Mouse (Mus musculus) lung, embryonic 16.5 days (tissue): ENCODE results near the gene Nfix. TPM values are rescaled to one million over a fixed set of nuclear protein-coding genes. Genes with fewer than 3 reads are reported as not detected.
"Not testable (repeated sequence)": the region's sequence is repeated elsewhere in the genome, so short reads cannot be mapped to it uniquely, and the experiment has no call there.

Experiments used
- ATAC-seq: fragments of 200-750 bp; cut with Nextera tagmentation; 2 replicates; pipeline ENCODE4 v1.8.0; 2017; ENCODE audit warnings: low read depth, mild to moderate bottlenecking, moderate library complexity
- H3K27ac ChIP-seq: fragments of 300-500 bp; sonication (generic); 2 replicates; pipeline ENCODE4 v1.5.1; 2014; ENCODE audit warnings: mild to moderate bottlenecking, control low read depth, low read length
- H3K27me3 ChIP-seq: fragments of 300-500 bp; sonication (generic); 2 replicates; pipeline ENCODE4 v1.6.1; 2014; ENCODE audit warnings: low read depth, low read length, mixed read lengths; ENCODE audit not compliant: control insufficient read depth, insufficient read depth
- H3K36me3 ChIP-seq: fragments of 300-500 bp; sonication (generic); 2 replicates; pipeline ENCODE4 v1.6.1; 2014; ENCODE audit warnings: low read length; ENCODE audit not compliant: control insufficient read depth, insufficient read depth
- H3K4me1 ChIP-seq: fragments of 300-500 bp; sonication (generic); replicated peaks from 2 replicates; pipeline ENCODE4 v1.6.1; 2014; ENCODE audit warnings: low read length, mixed read lengths; ENCODE audit not compliant: control insufficient read depth, insufficient read depth
- H3K4me2 ChIP-seq: fragments of 300-500 bp; sonication (generic); 2 replicates; pipeline ENCODE4 v1.6.1; 2014; ENCODE audit warnings: low read depth, low read length, control low read depth
- H3K4me3 ChIP-seq: fragments of 300-500 bp; sonication (generic); 2 replicates; pipeline ENCODE4 v1.5.1; 2014; ENCODE audit warnings: mild to moderate bottlenecking, low read length, control low read depth
- H3K9ac ChIP-seq: fragments of 300-500 bp; sonication (generic); 2 replicates; pipeline ENCODE4 v1.6.1; 2014; ENCODE audit warnings: low read length, control low read depth
- H3K9me3 ChIP-seq: fragments of 300-500 bp; sonication (generic); 2 replicates; pipeline ENCODE4 v1.6.1; 2016; ENCODE audit warnings: low read length; ENCODE audit not compliant: control insufficient read depth
- WGBS: fragments of 180-500 bp; shearing (Covaris S2); extraction: QIAGEN DNeasy Blood & Tissue Kit; methylation state at CpG from one replicate; pipeline ENCODE4 v1.1.7; 2014; 5-methylcytosine and 5-hydroxymethylcytosine counted together
- polyA plus RNA-seq: library from polyadenylated mRNA; unstranded; fragments of >200 nt; fragmentation: Nextera tagmentation; extraction: Ambion mirVana; gene quantifications from 2 replicates; pipeline ENCODE4 v1.2.1, GENCODE M21; 2015

The Nfix gene
- polyA plus RNA-seq, 1 experiment from 2014 or later = 43.9 TPM

GRCm38 (mm10) chr8:84832759-84833742 is 32.9 kb upstream of the Nfix start:
- H3K36me3 ChIP-seq = peaks cover 22% of the 10 kb centered on the region; the same call in 1 of the 2 replicates
- 46% methylated on average over 10 of the region's 10 CpGs for WGBS
- peak overlapping the region; percentile 52 for H3K4me2 ChIP-seq
- peak overlapping the region; percentile 99 for H3K9ac ChIP-seq
- no peaks in the 10 kb centered on the region for H3K9me3 ChIP-seq
- H3K27ac ChIP-seq = peak overlapping the region; percentile 94
- no peak for ATAC-seq
- H3K4me1 ChIP-seq = peaks cover 18% of the 10 kb centered on the region
- peak overlapping the region; percentile 90 for H3K4me3 ChIP-seq
- H3K27me3 ChIP-seq = no peaks in the 10 kb centered on the region

GRCm38 (mm10) chr8:84832034-84832717 is 32.0 kb upstream of the Nfix start:
- Histone ChIP-seq H3K9me3 (no peaks in the 10 kb centered on the region), H3K4me1 (peaks cover 18% of the 10 kb centered on the region), H3K27me3 (no peaks in the 10 kb centered on the region), H3K27ac (peak overlapping the region; percentile 94), H3K4me3 (peak overlapping the region; percentile 90), H3K9ac (peak overlapping the region; percentile 99), H3K36me3 (peaks cover 14% of the 10 kb centered on the region; the same call in 1 of the 2 replicates), H3K4me2 (peak overlapping the region; percentile 52)
- peak; percentile 83 for ATAC-seq
- WGBS = under 1% methylated on average over 47 of the region's 59 CpGs

GRCm38 (mm10) chr8:84831490-84831889 is 31.3 kb upstream of the Nfix start, which contains the start of gene Gadd45gip1:
Gene Gadd45gip1 (plus strand): TSS chr8:84831522.
- Histone ChIP-seq H3K4me1 (peaks cover 18% of the 10 kb centered on the region), H3K4me3 (peak within 1 kb of the TSS; percentile 90), H3K4me2 (peak within 1 kb of the TSS; percentile 52), H3K9ac (peak within 1 kb of the TSS; percentile 99), H3K9me3 (no peaks in the 10 kb centered on the region), H3K27me3 (no peaks in the 10 kb centered on the region), H3K27ac (peak within 1 kb of the TSS; percentile 94), H3K36me3 (peaks cover 10% of the 10 kb centered on the region; the same call in 1 of the 2 replicates)
- no peak for ATAC-seq
- 71% methylated on average over 11 of the region's 11 CpGs for WGBS

GRCm38 (mm10) chr8:84826518-84826917 is 26.4 kb upstream of the Nfix start:
- H3K9ac ChIP-seq, ATAC-seq: not testable (repeated sequence)
- WGBS = 76% methylated on average over 1 of the region's 2 CpGs

GRCm38 (mm10) chr8:84825636-84826035 is 25.5 kb upstream of the Nfix start:
- H3K27me3 ChIP-seq = no peaks in the 10 kb centered on the region
- no peak overlapping the region for H3K4me3 ChIP-seq
- H3K4me2 ChIP-seq = no peak overlapping the region
- 38% methylated on average over 4 of the region's 4 CpGs for WGBS
- no peaks in the 10 kb centered on the region for H3K4me1 ChIP-seq
- H3K27ac ChIP-seq = no peak overlapping the region
- H3K9me3 ChIP-seq = no peaks in the 10 kb centered on the region
- H3K36me3 ChIP-seq = no peaks in the 10 kb centered on the region
- H3K9ac ChIP-seq = no peak overlapping the region
- no peak for ATAC-seq

More at GRCm38 (mm10) chr8:84826518-84826917, 26.4 kb upstream of the Nfix start:
- H3K4me2 ChIP-seq, H3K9me3 ChIP-seq, H3K27ac ChIP-seq, H3K27me3 ChIP-seq, H3K4me3 ChIP-seq, H3K36me3 ChIP-seq, H3K4me1 ChIP-seq: not testable (repeated sequence)

GRCm38 (mm10) chr8:84823653-84824052 is 23.5 kb upstream of the Nfix start:
- peak; percentile 83 for ATAC-seq
- H3K27me3 ChIP-seq = no peaks in the 10 kb centered on the region
- no peaks in the 10 kb centered on the region for H3K4me1 ChIP-seq
- no peak overlapping the region for H3K4me3 ChIP-seq
- H3K9ac ChIP-seq = no peak overlapping the region
- peak overlapping the region; percentile 39; the same call in 1 of the 2 replicates for H3K4me2 ChIP-seq
- WGBS = under 1% methylated on average over 18 of the region's 18 CpGs
- no peaks in the 10 kb centered on the region for H3K36me3 ChIP-seq
- no peak overlapping the region for H3K27ac ChIP-seq
- no peaks in the 10 kb centered on the region for H3K9me3 ChIP-seq

GRCm38 (mm10) chr8:84822723-84823122 is 22.6 kb upstream of the Nfix start, which contains the start of gene Dand5:
Gene Dand5 (minus strand): TSS chr8:84822823.
- H3K36me3 ChIP-seq = no peaks in the 10 kb centered on the region
- H3K4me1 ChIP-seq = no peaks in the 10 kb centered on the region
- no peak within 1 kb of the TSS for H3K4me3 ChIP-seq
- H3K27ac ChIP-seq = no peak within 1 kb of the TSS
- H3K4me2 ChIP-seq = peak within 1 kb of the TSS; percentile 39; the same call in 1 of the 2 replicates
- no peak for ATAC-seq
- H3K9me3 ChIP-seq = no peaks in the 10 kb centered on the region
- H3K27me3 ChIP-seq = no peaks in the 10 kb centered on the region
- WGBS = 39% methylated on average over 3 of the region's 3 CpGs
- H3K9ac ChIP-seq = no peak within 1 kb of the TSS

- H3K4me3 ChIP-seq = no peak overlapping the region
- H3K9ac ChIP-seq = no peak overlapping the region
- H3K27me3 ChIP-seq = no peaks in the 10 kb centered on the region; the same call in 1 of the 2 replicates
- no peak overlapping the region for H3K27ac ChIP-seq
- no peaks in the 10 kb centered on the region for H3K9me3 ChIP-seq
- peaks cover 11% of the 10 kb centered on the region for H3K4me1 ChIP-seq
- ATAC-seq = no peak
- no peaks in the 10 kb centered on the region for H3K36me3 ChIP-seq
- H3K4me2 ChIP-seq = no peak overlapping the region
- WGBS = 72% methylated on average over 17 of the region's 17 CpGs
These were observed 16.0 kb upstream of the Nfix start for GRCm38 (mm10) chr8:84816117-84816516.

- Histone ChIP-seq H3K36me3 (no peaks in the 10 kb centered on the region), H3K9me3 (no peaks in the 10 kb centered on the region)
These were observed 15.4 kb upstream of the Nfix start for GRCm38 (mm10) chr8:84815547-84815946.

More at GRCm38 (mm10) chr8:84815547-84815946, 15.4 kb upstream of the Nfix start:
- H3K9ac ChIP-seq = 0 out of 2 replicates have a peak overlapping the region, but pooled peaks have one; percentile 26
- peak; percentile 78 for ATAC-seq
- 9% methylated on average over 9 of the region's 9 CpGs for WGBS
- H3K27me3 ChIP-seq = no peaks in the 10 kb centered on the region; the same call in 1 of the 2 replicates
- no peak overlapping the region for H3K4me2 ChIP-seq
- H3K4me1 ChIP-seq = peaks cover 15% of the 10 kb centered on the region
- no peak overlapping the region for H3K4me3 ChIP-seq
- H3K27ac ChIP-seq = no peak overlapping the region
